Mouse (Mus musculus) midbrain, embryonic 16.5 days (tissue): ENCODE measurements around the gene Taf9b. TPM values are rescaled to one million over a fixed set of nuclear protein-coding genes. Genes with fewer than 3 reads are reported as not detected.
"Not testable (repeated sequence)": the region's sequence is repeated elsewhere in the genome, so short reads cannot be mapped to it uniquely, and the experiment has no call there.

ENCODE experiments used
- ATAC-seq: fragments of 200-750 bp; cut with Nextera tagmentation; 2 replicates; pipeline ENCODE4 v1.8.0; 2017; ENCODE audit warnings: moderate TSS enrichment
- H3K27ac ChIP-seq: fragments of 300-500 bp; sonication (generic); 2 replicates; pipeline ENCODE4 v1.5.1; 2014; ENCODE audit warnings: mild to moderate bottlenecking, low read length, mixed read lengths
- H3K27me3 ChIP-seq: fragments of 300-500 bp; sonication (generic); 2 replicates; pipeline ENCODE4 v1.6.1; 2014; ENCODE audit warnings: low read depth, low read length, mixed read lengths; ENCODE audit not compliant: control insufficient read depth, insufficient read depth
- H3K36me3 ChIP-seq: fragments of 300-500 bp; sonication (generic); 2 replicates; pipeline ENCODE4 v1.6.1; 2014; ENCODE audit warnings: mild to moderate bottlenecking, low read length, moderate library complexity, mixed read lengths; ENCODE audit not compliant: control insufficient read depth, insufficient read depth
- H3K4me1 ChIP-seq: fragments of 300-500 bp; sonication (generic); 2 replicates; pipeline ENCODE4 v1.6.1; 2014; ENCODE audit warnings: mild to moderate bottlenecking, low read length, mixed read lengths; ENCODE audit not compliant: control insufficient read depth, insufficient read depth
- H3K4me2 ChIP-seq: fragments of 300-500 bp; sonication (generic); 2 replicates; pipeline ENCODE4 v1.6.1; 2014; ENCODE audit warnings: mild to moderate bottlenecking, low read length, mixed read lengths
- H3K4me3 ChIP-seq: fragments of 300-500 bp; sonication (generic); 2 replicates; pipeline ENCODE4 v1.5.1; 2014; ENCODE audit warnings: low read depth, mild to moderate bottlenecking, low read length, moderate library complexity, mixed read lengths
- H3K9ac ChIP-seq: fragments of 300-500 bp; sonication (generic); 2 replicates; pipeline ENCODE4 v1.6.1; 2014; ENCODE audit warnings: low read depth, low read length, mixed read lengths
- H3K9me3 ChIP-seq: fragments of 300-500 bp; sonication (generic); replicated peaks from 2 replicates; pipeline ENCODE4 v1.6.1; 2014; ENCODE audit warnings: mild to moderate bottlenecking, low read length, mixed read lengths; ENCODE audit not compliant: control insufficient read depth, poor library complexity, severe bottlenecking
- WGBS: fragments of 180-500 bp; shearing (Covaris S2); extraction: QIAGEN DNeasy Blood & Tissue Kit; methylation state at CpG from one replicate; pipeline ENCODE4 v1.1.7; 2014; 5-methylcytosine and 5-hydroxymethylcytosine counted together
- polyA plus RNA-seq: library from polyadenylated mRNA; unstranded; fragments of >200 nt; fragmentation: Nextera tagmentation; extraction: Ambion mirVana; gene quantifications from 2 replicates; pipeline ENCODE4 v1.2.1, GENCODE M21; 2015

The Taf9b gene
- 19.2 and 20.0 TPM in 2 replicates for polyA plus RNA-seq

DNA sequence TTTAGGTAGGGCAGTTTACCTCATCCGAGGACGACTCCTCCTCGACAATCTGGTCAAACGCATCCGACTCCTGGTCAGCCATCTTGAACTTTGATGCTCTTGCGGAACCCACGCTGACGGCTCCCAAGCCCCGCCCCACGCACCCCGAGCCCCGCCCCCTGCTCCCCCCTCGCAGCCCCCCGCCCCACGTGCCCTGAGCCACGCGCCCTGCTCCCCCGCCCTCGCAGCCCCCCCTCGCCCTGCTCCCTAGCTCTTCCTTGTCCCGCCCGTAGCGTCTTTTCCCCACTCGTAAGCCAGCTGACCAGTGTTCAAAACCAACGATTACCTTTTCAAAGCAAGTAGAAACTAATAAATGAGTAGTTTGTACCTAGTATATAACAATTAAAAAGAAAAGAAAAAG, at the start of gene Taf9b:
Taf9b (minus strand) TSS at position 101 of the 400 bp plus-strand sequence.
- Histone ChIP-seq H3K9me3 (0 out of 2 replicates have a peak, but pooled peaks cover 5% of the 10 kb centered on the region), H3K4me2 (peak within 1 kb of the TSS; percentile 47), H3K27ac (peak within 1 kb of the TSS; percentile 92), H3K4me1 (no peaks in the 10 kb centered on the region), H3K4me3 (peak within 1 kb of the TSS; percentile 56), H3K27me3 (no peaks in the 10 kb centered on the region), H3K9ac (peak within 1 kb of the TSS; percentile 77), H3K36me3 (no peaks in the 10 kb centered on the region)
- ATAC-seq = no peak
- 97% methylated on average over 20 of the region's 25 CpGs for WGBS

DNA sequence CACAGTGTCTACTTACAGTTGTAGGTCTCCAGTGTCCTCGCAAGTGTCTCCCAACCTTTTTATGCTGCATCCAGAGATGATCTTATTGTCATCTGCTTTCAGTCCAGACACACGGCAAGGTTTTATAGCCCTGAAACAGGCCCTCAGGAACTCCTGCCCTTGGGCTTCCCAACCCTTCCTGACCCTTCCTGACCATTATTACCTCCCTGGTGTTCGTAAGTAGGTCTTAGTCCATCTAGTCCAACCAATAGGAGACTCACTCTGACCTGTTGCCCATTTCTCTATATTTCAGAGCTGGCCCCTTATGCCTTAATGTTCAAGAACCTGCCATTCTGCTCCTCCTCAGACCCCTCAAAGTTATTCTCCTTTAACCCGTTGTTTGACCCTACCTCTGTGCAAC, 34.3 kb upstream of the Taf9b start, which contains the start of gene Fnd3c2:
Fnd3c2 (minus strand) TSS at position 101 of the 400 bp plus-strand sequence.
- Histone ChIP-seq H3K4me1 (no peaks in the 10 kb centered on the region), H3K27me3 (no peaks in the 10 kb centered on the region), H3K9me3 (no peaks in the 10 kb centered on the region), H3K27ac (no peak within 1 kb of the TSS), H3K4me3 (no peak within 1 kb of the TSS), H3K36me3 (no peaks in the 10 kb centered on the region), H3K9ac (no peak within 1 kb of the TSS), H3K4me2 (no peak within 1 kb of the TSS)
- 90% methylated on average over 4 of the region's 4 CpGs for WGBS
- no peak for ATAC-seq

DNA sequence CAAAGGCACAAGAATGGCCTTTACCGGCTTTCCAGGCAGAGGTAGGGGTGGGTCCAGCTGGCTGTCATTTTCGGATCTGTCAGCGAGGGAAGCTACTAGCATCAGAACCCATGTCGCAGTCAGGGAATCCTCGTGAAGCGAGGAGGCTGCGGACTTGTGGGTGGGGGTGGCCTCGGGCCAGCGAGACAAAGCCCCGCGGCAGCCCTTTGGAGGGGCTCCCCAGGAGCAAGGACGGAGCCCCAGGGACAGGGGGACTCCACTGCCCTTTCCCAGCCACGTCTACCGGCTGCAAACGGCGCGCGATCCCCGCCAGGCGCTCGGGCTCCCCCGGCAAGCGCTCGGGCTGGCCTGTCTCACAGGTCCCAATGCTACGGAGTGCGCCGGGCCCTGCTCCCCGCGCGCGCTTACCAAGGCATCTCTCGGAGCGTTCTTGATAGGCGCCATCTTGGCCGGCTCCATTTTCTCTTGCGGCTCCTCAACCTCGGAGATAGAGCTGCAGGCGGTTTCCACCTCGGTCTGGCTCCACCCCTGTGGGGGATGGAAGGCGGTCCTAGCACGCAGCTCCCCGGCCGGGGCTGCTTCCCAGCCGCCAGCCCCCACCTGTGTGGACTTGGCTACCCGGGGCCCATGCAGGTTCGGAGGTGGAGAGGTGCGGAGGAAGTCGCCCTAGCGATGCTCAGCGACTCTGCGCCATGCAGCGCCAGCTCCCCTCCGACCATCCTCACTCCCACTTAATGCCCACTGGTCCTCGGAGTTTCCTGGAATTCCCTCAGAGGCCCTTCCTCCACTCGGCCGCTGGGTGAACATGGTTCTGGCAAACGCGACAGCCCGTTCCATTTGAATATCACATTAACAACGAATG, 1.6 kb downstream of the Taf9b start:
- Histone ChIP-seq H3K4me1 (no peaks in the 10 kb centered on the region), H3K9ac (peak overlapping the region; percentile 77), H3K27me3 (no peaks in the 10 kb centered on the region), H3K36me3 (no peaks in the 10 kb centered on the region), H3K9me3 (0 out of 2 replicates have a peak, but pooled peaks cover 5% of the 10 kb centered on the region), H3K27ac (peak overlapping the region; percentile 92), H3K4me3 (peak overlapping the region; percentile 56), H3K4me2 (peak overlapping the region; percentile 47)
- WGBS = 20% methylated on average over 60 of the region's 60 CpGs
- ATAC-seq = peak; percentile 98

DNA sequence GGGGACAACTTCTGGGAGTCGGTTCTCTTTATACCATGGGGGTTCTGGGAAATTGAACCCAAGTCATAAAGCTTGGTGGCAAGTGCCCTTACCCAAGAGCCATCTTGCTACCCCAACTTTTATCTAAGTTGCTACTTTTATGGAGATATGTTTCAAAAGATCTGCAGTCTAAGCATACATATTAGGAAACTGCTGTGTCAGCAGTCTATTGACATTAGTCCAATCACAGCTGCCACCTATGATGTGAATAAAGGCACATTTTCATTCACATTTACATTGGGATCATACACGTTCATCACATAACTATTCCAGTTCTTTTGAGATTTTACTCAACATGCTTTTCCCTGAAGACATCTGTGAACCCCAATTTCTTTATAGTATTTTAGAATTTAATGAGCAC, 11.9 kb downstream of the Taf9b start:
- Histone ChIP-seq H3K9me3 (no peaks in the 10 kb centered on the region), H3K4me2 (no peak overlapping the region), H3K36me3 (no peaks in the 10 kb centered on the region), H3K9ac (no peak overlapping the region), H3K4me3 (no peak overlapping the region), H3K27me3 (no peaks in the 10 kb centered on the region), H3K4me1 (no peaks in the 10 kb centered on the region), H3K27ac (no peak overlapping the region)
- ATAC-seq = no peak
- WGBS = 89% methylated on average over 2 of the region's 2 CpGs

DNA sequence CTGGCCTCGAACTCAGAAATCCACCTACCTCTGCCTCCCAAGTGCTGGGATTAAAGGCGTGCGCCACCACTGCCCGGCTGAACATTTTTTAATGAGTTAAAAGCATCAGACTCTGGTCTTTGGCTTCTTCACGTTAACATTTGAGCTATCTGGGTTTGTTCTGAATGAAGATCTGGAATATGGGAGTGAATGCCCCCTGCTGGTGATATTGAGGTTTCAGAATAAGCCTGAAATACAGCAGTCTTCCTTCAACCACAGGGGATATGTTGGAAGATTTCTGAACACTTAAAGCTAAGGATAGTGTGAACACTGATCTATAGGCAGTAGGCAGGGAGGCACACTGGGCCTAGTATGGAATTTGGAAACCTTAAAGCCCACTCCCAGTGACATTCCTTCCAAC, 22.1 kb downstream of the Taf9b start:
- H3K36me3 ChIP-seq = no peaks in the 10 kb centered on the region
- no peak for ATAC-seq
- H3K9me3 ChIP-seq = no peaks in the 10 kb centered on the region
- H3K27ac ChIP-seq = no peak overlapping the region
- WGBS = 83% methylated on average over 5 of the region's 5 CpGs
- H3K4me1 ChIP-seq = no peaks in the 10 kb centered on the region
- H3K9ac ChIP-seq = no peak overlapping the region
- H3K4me3 ChIP-seq = no peak overlapping the region
- H3K27me3 ChIP-seq = no peaks in the 10 kb centered on the region
- H3K4me2 ChIP-seq = no peak overlapping the region

DNA sequence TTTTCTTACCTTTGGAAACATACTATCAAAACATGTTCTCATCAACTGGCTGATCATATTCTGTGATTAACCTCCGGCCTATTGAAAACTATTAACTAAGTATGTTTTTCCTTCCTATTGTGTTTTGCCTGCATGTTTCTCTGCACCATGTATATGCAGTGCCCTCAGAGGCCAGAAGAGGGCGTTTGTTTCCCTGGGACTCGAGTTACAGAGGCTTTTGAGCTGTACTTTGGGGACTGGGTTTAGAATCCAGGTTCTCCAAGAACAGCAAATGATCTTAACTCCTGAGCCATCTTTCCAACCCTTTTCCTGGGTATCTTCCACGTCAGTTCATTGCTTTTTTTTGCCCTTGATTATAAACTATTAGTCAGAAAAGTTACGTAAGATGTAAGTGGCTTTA, 23.6 kb downstream of the Taf9b start:
- H3K9ac ChIP-seq = no peak overlapping the region
- ATAC-seq = no peak
- no peaks in the 10 kb centered on the region for H3K27me3 ChIP-seq
- no peak overlapping the region for H3K4me3 ChIP-seq
- no peaks in the 10 kb centered on the region for H3K36me3 ChIP-seq
- H3K4me2 ChIP-seq = no peak overlapping the region
- H3K27ac ChIP-seq = no peak overlapping the region
- no peaks in the 10 kb centered on the region for H3K4me1 ChIP-seq
- H3K9me3 ChIP-seq = no peaks in the 10 kb centered on the region
- 63% methylated on average over 5 of the region's 5 CpGs for WGBS

DNA sequence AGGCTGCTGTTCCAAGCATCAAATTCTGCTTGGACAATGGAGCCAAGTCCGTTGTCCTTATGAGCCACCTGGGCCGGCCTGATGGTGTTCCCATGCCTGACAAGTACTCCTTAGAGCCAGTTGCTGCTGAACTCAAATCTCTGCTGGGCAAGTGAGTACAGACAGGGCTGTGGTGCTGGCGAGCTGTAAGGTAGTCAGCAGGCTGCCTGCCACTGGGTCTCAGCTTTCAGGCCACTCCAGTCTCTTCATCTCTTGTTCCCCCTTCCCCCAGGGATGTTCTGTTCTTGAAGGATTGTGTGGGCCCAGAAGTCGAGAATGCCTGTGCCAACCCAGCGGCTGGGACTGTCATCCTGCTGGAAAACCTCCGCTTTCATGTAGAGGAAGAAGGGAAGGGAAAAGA, 26.6 kb downstream of the Taf9b start:
- not testable (repeated sequence) for H3K36me3 ChIP-seq, ATAC-seq, H3K27ac ChIP-seq, H3K4me3 ChIP-seq, H3K27me3 ChIP-seq, H3K9ac ChIP-seq, H3K4me2 ChIP-seq, H3K9me3 ChIP-seq, H3K4me1 ChIP-seq
- WGBS = 90% methylated on average over 6 of the region's 6 CpGs

DNA sequence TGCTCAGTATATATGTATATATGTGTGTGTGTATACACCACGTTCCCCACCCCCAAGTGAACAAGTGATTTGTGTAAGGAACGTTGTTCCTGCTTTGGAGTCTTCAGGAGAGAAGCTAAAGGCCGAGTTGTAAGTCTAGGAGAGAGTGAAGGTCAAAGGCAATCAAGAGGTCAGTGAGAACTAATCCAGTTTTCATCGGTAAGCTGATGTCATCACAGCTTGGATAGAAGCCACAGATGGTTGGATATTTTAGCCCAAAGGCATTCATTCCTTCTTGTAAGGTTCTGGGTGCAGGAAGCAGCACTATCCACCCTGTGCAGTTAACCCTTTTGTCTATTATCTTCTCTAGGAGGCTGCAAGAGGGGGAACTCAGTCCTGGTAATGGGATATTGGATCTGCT, 30.9 kb downstream of the Taf9b start:
- Histone ChIP-seq H3K9ac (no peak overlapping the region), H3K27ac (no peak overlapping the region), H3K4me2 (peak overlapping the region; percentile 23; the same call in 1 of the 2 replicates), H3K27me3 (no peaks in the 10 kb centered on the region), H3K36me3 (no peaks in the 10 kb centered on the region), H3K4me3 (no peak overlapping the region), H3K9me3 (no peaks in the 10 kb centered on the region), H3K4me1 (peaks cover 15% of the 10 kb centered on the region)
- 26% methylated on average over 4 of the region's 4 CpGs for WGBS
- no peak for ATAC-seq

DNA sequence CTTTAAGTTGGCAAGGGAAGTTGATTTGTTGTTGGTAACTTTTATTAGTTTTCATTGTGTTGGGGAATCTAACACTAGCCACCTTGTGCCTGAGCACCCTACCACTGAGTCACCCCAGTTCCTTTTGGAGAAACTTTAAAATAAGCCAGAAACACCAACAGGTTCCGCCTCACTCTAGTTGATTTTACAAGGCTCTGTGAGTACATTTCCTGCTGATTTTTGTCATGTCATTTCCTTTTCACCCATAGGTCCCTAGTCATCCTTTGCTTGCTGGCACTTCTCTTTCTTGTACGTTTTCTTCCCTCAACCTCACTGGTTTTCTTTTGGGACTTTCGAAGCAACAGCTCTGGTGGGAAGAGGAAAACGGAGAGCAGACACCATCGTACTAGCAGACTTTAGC, 31.6 kb downstream of the Taf9b start:
- H3K9me3 ChIP-seq = no peaks in the 10 kb centered on the region
- H3K4me1 ChIP-seq = peaks cover 15% of the 10 kb centered on the region
- H3K9ac ChIP-seq = no peak overlapping the region
- ATAC-seq = no peak
- no peaks in the 10 kb centered on the region for H3K27me3 ChIP-seq
- no peak overlapping the region for H3K27ac ChIP-seq
- 52% methylated on average over 5 of the region's 5 CpGs for WGBS
- H3K4me2 ChIP-seq = peak overlapping the region; percentile 60
- no peaks in the 10 kb centered on the region for H3K36me3 ChIP-seq
- no peak overlapping the region for H3K4me3 ChIP-seq
